Mouse (Mus musculus) neural tube, embryonic 14.5 days (tissue): ENCODE results near the gene Grem2. TPM values are rescaled to one million over a fixed set of nuclear protein-coding genes. Genes with fewer than 3 reads are reported as not detected.

Experiments used
- ATAC-seq: fragments of 200-750 bp; cut with Nextera tagmentation; 2 replicates; pipeline ENCODE4 v1.8.0; 2017; ENCODE audit warnings: low read depth, mild to moderate bottlenecking, moderate TSS enrichment, moderate library complexity
- H3K27ac ChIP-seq: fragments of 300-500 bp; sonication (generic); 2 replicates; pipeline ENCODE4 v1.5.1; 2014; ENCODE audit warnings: low read depth, mild to moderate bottlenecking, control low read depth, low read length, moderate library complexity, mixed read lengths
- H3K27me3 ChIP-seq: fragments of 300-500 bp; sonication (generic); 2 replicates; pipeline ENCODE4 v1.6.1; 2014; ENCODE audit warnings: low read length; ENCODE audit not compliant: control insufficient read depth, insufficient read depth
- H3K36me3 ChIP-seq: fragments of 300-500 bp; sonication (generic); 2 replicates; pipeline ENCODE4 v1.6.1; 2014; ENCODE audit warnings: low read length, mixed read lengths; ENCODE audit not compliant: control insufficient read depth, insufficient read depth
- H3K4me1 ChIP-seq: fragments of 300-500 bp; sonication (generic); 2 replicates; pipeline ENCODE4 v1.6.1; 2014; ENCODE audit warnings: low read length; ENCODE audit not compliant: control insufficient read depth, insufficient read depth
- H3K4me2 ChIP-seq: fragments of 300-500 bp; sonication (generic); 2 replicates; pipeline ENCODE4 v1.6.1; 2014; ENCODE audit warnings: mild to moderate bottlenecking, low read depth, low read length, control low read depth
- H3K4me3 ChIP-seq: fragments of 300-500 bp; sonication (generic); 2 replicates; pipeline ENCODE4 v1.5.1; 2014; ENCODE audit warnings: low read depth, low read length, control low read depth, mixed read lengths
- H3K9ac ChIP-seq: fragments of 300-500 bp; sonication (generic); replicated peaks from 2 replicates; pipeline ENCODE4 v1.6.1; 2014; ENCODE audit warnings: low read depth, mild to moderate bottlenecking, control low read depth, low read length, mixed read lengths
- H3K9me3 ChIP-seq: fragments of 300-500 bp; sonication (generic); 2 replicates; pipeline ENCODE4 v1.6.1; 2016; ENCODE audit warnings: low read length; ENCODE audit not compliant: control insufficient read depth
- WGBS: fragments of 180-500 bp; shearing (Covaris S2); extraction: QIAGEN DNeasy Blood & Tissue Kit; methylation state at CpG from one replicate; pipeline ENCODE4 v1.1.7; 2014; 5-methylcytosine and 5-hydroxymethylcytosine counted together
- polyA plus RNA-seq: library from polyadenylated mRNA; unstranded; fragments of >200 nt; fragmentation: Nextera tagmentation; extraction: Ambion mirVana; gene quantifications from 2 replicates; pipeline ENCODE4 v1.2.1, GENCODE M21; 2014

Grem2 gene
- polyA plus RNA-seq = 1.9 and 2.1 TPM in 2 replicates

- Histone ChIP-seq H3K36me3 (no peaks in the 10 kb centered on the region), H3K4me1 (peaks cover 4% of the 10 kb centered on the region; the same call in 1 of the 2 replicates), H3K27me3 (no peaks in the 10 kb centered on the region), H3K27ac (peak within 1 kb of the TSS; percentile 68), H3K9ac (peak within 1 kb of the TSS; percentile 63), H3K4me2 (peak within 1 kb of the TSS; percentile 57), H3K4me3 (peak within 1 kb of the TSS; percentile 42), H3K9me3 (no peaks in the 10 kb centered on the region)
- ATAC-seq = peak; percentile 99
- 5% methylated on average over 30 of the region's 30 CpGs for WGBS
Measured at GRCm38 (mm10) chr1:174921298-174921955, at the start of gene Grem2. Gene Grem2 (minus strand): TSS chr1:174921819.

DNA sequence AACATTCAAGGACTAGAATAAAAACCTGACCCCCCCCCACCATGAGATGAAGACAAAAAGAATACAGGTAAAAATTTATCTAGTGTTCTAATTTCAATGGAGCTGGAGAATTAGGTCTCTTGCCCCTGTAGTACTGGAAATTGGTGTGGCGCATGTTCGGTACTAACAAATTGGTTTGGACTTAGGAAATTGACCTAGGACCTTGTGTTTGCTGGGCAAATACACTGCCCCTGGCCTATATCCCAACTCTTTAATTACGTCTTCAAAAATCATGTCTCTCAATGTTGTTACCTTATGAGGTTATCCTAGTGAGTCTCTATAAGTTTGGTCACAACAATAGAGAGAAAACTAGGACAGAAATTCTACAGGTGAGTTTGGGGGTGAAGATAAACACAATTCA lies 38.2 kb upstream of the Grem2 start:
- Histone ChIP-seq H3K27me3 (no peaks in the 10 kb centered on the region), H3K36me3 (no peaks in the 10 kb centered on the region), H3K27ac (no peak overlapping the region), H3K9me3 (no peaks in the 10 kb centered on the region), H3K4me2 (no peak overlapping the region), H3K4me1 (no peaks in the 10 kb centered on the region), H3K9ac (no peak overlapping the region), H3K4me3 (no peak overlapping the region)
- 94% methylated on average over 3 of the region's 3 CpGs for WGBS
- no peak for ATAC-seq

- Histone ChIP-seq H3K4me1 (no peaks in the 10 kb centered on the region), H3K4me3 (no peak overlapping the region), H3K9ac (no peak overlapping the region), H3K9me3 (no peaks in the 10 kb centered on the region), H3K4me2 (no peak overlapping the region), H3K27me3 (no peaks in the 10 kb centered on the region), H3K27ac (no peak overlapping the region), H3K36me3 (no peaks in the 10 kb centered on the region)
- 32% methylated on average over 3 of the region's 3 CpGs for WGBS
- ATAC-seq = no peak
Measured at GRCm38 (mm10) chr1:174931003-174931619, 9.5 kb upstream of the Grem2 start.

DNA sequence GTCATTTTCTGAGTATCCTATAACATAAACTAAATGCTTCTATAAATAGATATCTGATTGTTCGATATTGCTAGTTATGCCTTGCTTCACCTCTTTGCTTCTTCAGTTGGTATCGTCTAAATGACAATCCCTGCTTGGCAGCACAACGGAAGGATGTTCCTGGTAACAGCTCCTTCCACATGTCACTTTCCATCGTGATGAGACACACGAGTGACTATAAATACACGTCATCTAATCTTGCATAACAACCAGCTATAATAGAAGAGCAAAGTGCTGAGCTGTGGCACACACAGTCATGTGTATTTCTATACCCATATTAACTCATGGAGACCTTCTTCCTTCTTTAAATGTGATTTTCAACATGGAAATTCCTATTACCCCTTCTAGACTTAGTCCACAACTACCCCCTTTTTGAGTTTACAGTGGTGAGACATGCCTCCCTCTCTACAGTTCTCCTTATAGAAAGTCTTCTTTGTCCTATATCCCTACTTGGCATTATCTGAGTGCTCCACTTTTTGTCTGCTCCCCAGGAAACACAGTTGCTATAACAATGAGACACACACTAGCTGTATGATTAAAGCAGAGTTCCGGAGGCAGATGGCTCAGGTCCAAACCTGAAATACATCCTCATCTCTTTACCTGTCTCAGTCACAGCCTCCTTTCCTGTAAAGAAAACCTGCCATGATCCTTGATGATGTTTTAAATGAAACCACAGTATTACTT lies 8.0 kb upstream of the Grem2 start:
- Histone ChIP-seq H3K9ac (no peak overlapping the region), H3K4me3 (no peak overlapping the region), H3K27me3 (no peaks in the 10 kb centered on the region), H3K4me2 (no peak overlapping the region), H3K4me1 (no peaks in the 10 kb centered on the region), H3K36me3 (no peaks in the 10 kb centered on the region), H3K27ac (no peak overlapping the region), H3K9me3 (no peaks in the 10 kb centered on the region)
- no peak for ATAC-seq
- WGBS = 75% methylated on average over 7 of the region's 7 CpGs

DNA sequence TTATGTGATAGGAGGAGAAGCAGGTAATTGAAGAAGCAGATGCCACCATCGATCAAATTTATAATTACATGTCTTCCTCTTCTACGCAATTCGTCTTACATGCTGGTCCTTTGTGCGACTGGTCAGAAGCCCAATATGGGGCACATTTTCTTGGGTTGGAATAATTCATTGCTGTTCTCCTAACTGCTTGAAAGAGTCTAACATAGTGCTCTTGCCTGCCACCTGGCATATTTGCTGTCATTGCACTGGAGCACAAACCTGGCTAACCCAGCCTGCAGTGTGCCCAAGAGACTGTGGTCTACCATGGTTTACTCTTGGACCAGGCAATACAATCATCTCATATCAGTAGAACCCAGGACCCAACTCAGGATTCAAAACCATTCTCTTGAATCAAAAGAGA lies 2.7 kb downstream of the Grem2 start:
- H3K9ac ChIP-seq = no peak overlapping the region
- no peak overlapping the region for H3K4me2 ChIP-seq
- WGBS = 96% methylated on average over 4 of the region's 4 CpGs
- H3K27ac ChIP-seq = no peak overlapping the region
- H3K4me1 ChIP-seq = peaks cover 4% of the 10 kb centered on the region; the same call in 1 of the 2 replicates
- no peak overlapping the region for H3K4me3 ChIP-seq
- ATAC-seq = no peak
- H3K36me3 ChIP-seq = no peaks in the 10 kb centered on the region
- no peaks in the 10 kb centered on the region for H3K27me3 ChIP-seq
- H3K9me3 ChIP-seq = no peaks in the 10 kb centered on the region

GRCm38 (mm10) chr1:174918236-174918870 lies 3.3 kb downstream of the Grem2 start:
- Histone ChIP-seq H3K27ac (no peak overlapping the region), H3K9ac (no peak overlapping the region), H3K9me3 (no peaks in the 10 kb centered on the region), H3K27me3 (no peaks in the 10 kb centered on the region), H3K4me3 (no peak overlapping the region), H3K4me1 (peaks cover 4% of the 10 kb centered on the region; the same call in 1 of the 2 replicates), H3K36me3 (no peaks in the 10 kb centered on the region), H3K4me2 (no peak overlapping the region)
- no peak for ATAC-seq
- WGBS = 86% methylated on average over 5 of the region's 5 CpGs

DNA sequence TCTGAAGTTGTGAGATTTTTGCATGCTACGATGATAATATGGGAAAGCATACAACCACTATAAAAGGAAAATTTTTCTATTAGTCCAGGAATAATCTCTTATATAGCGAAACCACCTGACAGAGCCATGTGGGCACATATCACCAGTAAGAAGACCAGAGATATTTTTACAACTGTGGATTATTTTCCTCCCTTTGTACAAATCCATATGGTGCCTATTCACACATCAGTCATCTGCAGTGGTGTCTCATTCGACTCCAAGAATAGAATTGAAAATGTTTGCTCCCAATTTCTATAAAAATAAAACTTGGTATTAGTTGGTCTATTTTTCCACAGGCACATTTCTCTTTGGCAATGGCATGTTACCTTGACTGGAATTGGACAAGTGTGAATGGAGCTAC lies 11.8 kb downstream of the Grem2 start:
- Histone ChIP-seq H3K9me3 (no peaks in the 10 kb centered on the region), H3K4me2 (no peak overlapping the region), H3K27ac (no peak overlapping the region), H3K9ac (no peak overlapping the region), H3K4me3 (no peak overlapping the region), H3K36me3 (no peaks in the 10 kb centered on the region), H3K4me1 (no peaks in the 10 kb centered on the region), H3K27me3 (no peaks in the 10 kb centered on the region)
- WGBS = 88% methylated on average over 3 of the region's 3 CpGs
- no peak for ATAC-seq

GRCm38 (mm10) chr1:174908232-174908631 lies 13.4 kb downstream of the Grem2 start:
- Histone ChIP-seq H3K4me3 (no peak overlapping the region), H3K4me1 (no peaks in the 10 kb centered on the region), H3K9ac (no peak overlapping the region), H3K27ac (no peak overlapping the region), H3K9me3 (no peaks in the 10 kb centered on the region), H3K27me3 (no peaks in the 10 kb centered on the region), H3K36me3 (no peaks in the 10 kb centered on the region), H3K4me2 (no peak overlapping the region)
- no peak for ATAC-seq
- WGBS = 92% methylated on average over 5 of the region's 5 CpGs

GRCm38 (mm10) chr1:174907637-174908036 lies 14.0 kb downstream of the Grem2 start:
- ATAC-seq = no peak

More at GRCm38 (mm10) chr1:174907637-174908036, 14.0 kb downstream of the Grem2 start:
- no peaks in the 10 kb centered on the region for H3K9me3 ChIP-seq
- H3K36me3 ChIP-seq = no peaks in the 10 kb centered on the region
- H3K27ac ChIP-seq = no peak overlapping the region
- no peak overlapping the region for H3K4me3 ChIP-seq
- WGBS = 78% methylated on average over 5 of the region's 5 CpGs
- no peak overlapping the region for H3K4me2 ChIP-seq
- no peaks in the 10 kb centered on the region for H3K27me3 ChIP-seq
- no peak overlapping the region for H3K9ac ChIP-seq
- no peaks in the 10 kb centered on the region for H3K4me1 ChIP-seq
